Mouse (Mus musculus) ES-Bruce4 (cell line): ENCODE measurements at regions not wholly inside any gene's neighbourhood (a gene's known extent, or its start where the extent isn't known, plus 50 kb on each side); places are given as distances from the start of the nearest gene placed in this dataset.

Experiments used
- CTCF ChIP-seq: IDR thresholded peaks from one replicate; pipeline ENCODE4 v1.8.1; 2011; ENCODE audit warnings: low read depth, low read length
- EP300 ChIP-seq: IDR thresholded peaks from 2 replicates; pipeline ENCODE4 v1.6.1; 2011; ENCODE audit warnings: low read depth, low read length; ENCODE audit not compliant: insufficient read depth
- POLR2A ChIP-seq: IDR thresholded peaks from one replicate; pipeline ENCODE4 v1.8.1; 2011; ENCODE audit warnings: low read length; ENCODE audit not compliant: insufficient read depth

DNA sequence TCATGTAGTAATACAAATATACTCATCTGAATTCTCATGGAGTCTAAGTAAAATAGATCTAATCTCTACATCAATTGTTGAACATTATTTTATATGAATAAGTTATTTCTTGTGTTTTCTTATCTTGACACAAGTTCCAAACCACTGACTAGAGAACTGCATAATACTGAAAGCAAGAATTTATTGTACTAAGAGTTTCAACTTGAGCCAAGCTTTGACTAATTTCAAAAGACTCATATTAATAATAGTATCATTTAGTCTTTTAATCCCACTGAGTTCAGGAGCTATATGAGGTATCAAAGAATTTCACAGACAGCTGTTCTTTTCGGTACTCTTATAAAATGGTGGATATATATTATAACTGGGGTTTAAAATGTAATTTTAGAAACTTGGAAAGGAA lies 103.3 kb upstream of the Tbl1xr1 start:
- TF ChIP-seq CTCF, result no peak
- no peak for TF ChIP-seq EP300
- no peak for TF ChIP-seq POLR2A
